Mouse (Mus musculus) bone marrow, adult 2 months (tissue): ENCODE measurements around the gene Pcgf2.

Experiments used
- CTCF ChIP-seq: fragments of 200-500 bp; IDR thresholded peaks from 2 replicates; pipeline ENCODE4 v1.5.1; 2011; ENCODE audit warnings: low read length, control low read depth; ENCODE audit not compliant: control insufficient read depth, insufficient read depth
- POLR2A ChIP-seq: fragments of 200-500 bp; IDR thresholded peaks from 2 replicates; pipeline ENCODE4 v1.6.1; 2011; ENCODE audit warnings: low read depth, mild to moderate bottlenecking, control low read depth, low read length, borderline replicate concordance; ENCODE audit not compliant: control insufficient read depth

DNA sequence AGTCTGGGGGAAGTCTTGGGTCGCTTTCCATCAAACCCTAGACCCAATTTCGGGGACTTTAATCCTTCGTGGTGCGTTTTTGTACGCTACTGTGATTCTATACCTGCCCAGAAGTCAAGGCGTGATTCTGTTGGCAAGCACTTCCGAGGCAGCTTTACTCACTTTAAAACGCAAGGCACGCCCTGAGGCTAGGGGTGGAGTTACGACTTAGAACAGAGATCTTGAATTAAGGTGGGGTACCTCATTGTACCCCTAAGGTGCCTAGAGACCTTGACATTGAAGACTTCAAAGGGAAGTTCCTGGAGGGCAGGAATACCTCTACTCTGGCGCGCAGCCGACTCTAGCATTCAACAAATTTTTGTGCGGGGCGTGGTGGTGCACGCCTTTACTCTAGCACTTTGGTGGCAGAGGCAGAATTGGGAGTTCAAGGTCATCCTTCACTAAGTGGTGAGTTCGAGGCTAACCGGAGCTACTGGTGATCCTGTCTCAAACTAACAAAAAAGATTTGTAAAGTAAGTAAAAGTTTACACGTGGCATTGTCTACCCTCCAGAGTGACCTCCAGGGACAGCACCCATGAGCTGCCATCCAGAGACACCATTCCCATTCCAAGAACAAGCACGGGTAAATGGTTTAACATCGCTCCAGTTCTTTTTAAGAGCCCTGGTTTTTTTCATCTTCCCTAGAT, 37.9 kb downstream of the Pcgf2 start:
- TF ChIP-seq CTCF (no peak), POLR2A (no peak)
